Mouse (Mus musculus): ENCODE measurements around the gene BC005537. TPM values are rescaled to one million over a fixed set of nuclear protein-coding genes. Genes with fewer than 3 reads are reported as not detected.
"Not testable (repeated sequence)": the region's sequence is repeated elsewhere in the genome, so short reads cannot be mapped to it uniquely, and the experiment has no call there.

The BC005537 gene
- polyA plus RNA-seq, 1 experiment from 2014 or later: 15.0 TPM

DNA sequence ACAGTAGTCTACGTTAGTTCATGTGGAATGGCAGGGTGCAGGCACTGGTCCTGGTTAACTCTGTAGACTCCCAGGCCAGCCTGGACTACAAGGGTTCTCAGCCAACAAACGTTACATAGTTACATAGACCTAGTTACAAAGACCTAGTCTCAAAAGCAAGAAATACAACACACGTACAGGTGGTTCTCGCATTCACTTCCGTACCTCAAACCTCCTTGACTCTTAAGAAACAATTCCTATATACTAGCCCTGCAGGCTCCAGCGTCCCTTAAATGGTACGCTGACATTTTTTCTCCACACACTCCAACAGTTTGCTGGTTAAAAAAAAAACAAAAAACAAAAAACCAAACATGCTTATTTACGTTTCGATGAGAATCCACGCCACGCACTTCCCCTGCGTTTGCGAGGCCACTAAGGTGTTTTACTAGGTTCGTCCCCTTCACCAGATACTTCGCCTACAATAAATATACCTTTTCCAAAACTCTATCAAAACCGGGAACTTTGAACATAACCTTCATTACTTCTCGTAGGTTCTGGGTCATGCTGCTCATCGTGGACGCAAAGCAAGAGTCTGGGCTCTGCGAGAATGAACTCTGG is 29.4 kb downstream of the BC005537 start:
- Histone ChIP-seq H3K36me3 (no peaks in the 10 kb centered on the region), H3K9ac (peak overlapping the region; percentile 62), H3K4me2 (peak overlapping the region; percentile 53), H3K27me3 (no peaks in the 10 kb centered on the region), H3K4me3 (peak overlapping the region; percentile 95), H3K9me3 (no peaks in the 10 kb centered on the region), H3K27ac (peak overlapping the region; percentile 81), H3K4me1 (peaks cover 22% of the 10 kb centered on the region)
- WGBS: 1% methylated on average over 20 of the region's 20 CpGs
- no peak for ATAC-seq (ENCODE audit: insufficient number of reproducible peaks, low FRiP score, low TSS enrichment, low read depth)

GRCm38 (mm10) chr13:24831353-24832130 is 30.1 kb downstream of the BC005537 start, which contains the start of the genes Acot13 and Tdp2:
Gene Acot13 (minus strand): TSS chr13:24831540.
Gene Tdp2 (plus strand): TSS chr13:24831679.
- WGBS: under 1% methylated on average over 81 of the region's 90 CpGs
- Histone ChIP-seq H3K9ac (peak within 1 kb of the TSS; percentile 95), H3K27ac (peak within 1 kb of the TSS; percentile 92), H3K36me3 (no peaks in the 10 kb centered on the region; the same call in 1 of the 2 replicates), H3K4me3 (peak within 1 kb of the TSS; percentile 95), H3K27me3 (no peaks in the 10 kb centered on the region), H3K4me1 (peaks cover 22% of the 10 kb centered on the region), H3K4me2 (peak within 1 kb of the TSS; percentile 66), H3K9me3 (no peaks in the 10 kb centered on the region)
- ATAC-seq (ENCODE audit: insufficient number of reproducible peaks, low FRiP score, low TSS enrichment, low read depth): peak; percentile 96

DNA sequence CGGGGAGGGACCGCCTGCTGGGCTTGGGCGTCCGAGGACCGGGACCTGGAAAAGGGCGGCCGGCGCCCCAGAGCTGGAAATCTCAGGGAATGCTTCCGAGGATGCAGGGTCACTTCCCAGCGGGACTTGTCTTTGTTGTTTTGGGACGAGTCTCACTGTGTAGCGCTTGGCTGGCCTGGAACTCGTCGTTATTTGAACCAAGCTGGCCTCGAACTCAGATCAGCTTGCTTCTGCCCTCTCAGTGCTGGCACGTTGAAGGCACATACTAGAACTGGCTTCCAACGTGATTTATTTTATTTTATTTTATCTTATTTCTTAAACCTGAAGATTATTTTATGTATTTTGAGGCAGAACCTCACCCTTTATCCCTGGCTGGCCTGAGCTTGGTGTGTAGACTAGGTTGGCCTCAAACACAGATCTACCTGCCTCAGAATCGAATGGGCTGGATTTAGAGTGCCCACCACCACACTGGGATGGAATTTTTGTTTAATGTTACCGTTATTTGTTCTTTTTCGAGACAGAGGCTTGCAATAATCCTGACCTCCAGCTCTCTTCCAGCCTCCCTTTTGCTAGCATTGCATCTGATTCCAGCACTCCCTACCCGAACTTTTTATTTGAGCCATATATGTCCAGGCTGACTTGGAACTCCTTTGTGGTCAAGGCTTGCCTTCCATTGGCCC is 30.8 kb downstream of the BC005537 start:
- Histone ChIP-seq H3K4me3 (peak overlapping the region; percentile 95), H3K9ac (peak overlapping the region; percentile 95), H3K9me3 (no peaks in the 10 kb centered on the region), H3K27ac (peak overlapping the region; percentile 92), H3K4me1 (peaks cover 22% of the 10 kb centered on the region), H3K36me3 (peaks cover 2% of the 10 kb centered on the region), H3K27me3 (no peaks in the 10 kb centered on the region), H3K4me2 (peak overlapping the region; percentile 66)
- 3% methylated on average over 21 of the region's 21 CpGs for WGBS
- no peak for ATAC-seq (ENCODE audit: insufficient number of reproducible peaks, low FRiP score, low TSS enrichment, low read depth)

DNA sequence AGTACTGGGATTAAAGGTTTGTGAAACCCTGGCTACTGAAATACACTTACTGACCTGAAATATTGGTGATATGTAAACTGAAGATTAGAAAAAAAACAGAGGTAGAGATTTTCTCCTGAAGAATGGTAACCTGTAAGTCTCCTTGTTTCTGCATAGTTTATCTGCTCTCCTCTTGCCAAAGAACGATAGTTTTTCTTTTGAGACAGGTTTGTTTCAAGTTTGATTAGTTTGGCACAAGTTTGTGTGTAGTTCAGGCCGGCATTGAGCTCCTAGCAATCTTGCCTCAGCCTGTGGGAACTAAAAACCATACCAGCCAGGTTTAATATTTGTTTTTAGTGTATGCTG is 31.3 kb downstream of the BC005537 start:
- Histone ChIP-seq H3K9ac (peak overlapping the region; percentile 95; the same call in 1 of the 2 replicates), H3K27me3 (no peaks in the 10 kb centered on the region), H3K4me1 (peaks cover 22% of the 10 kb centered on the region), H3K4me3 (peak overlapping the region; percentile 95), H3K36me3 (peaks cover 3% of the 10 kb centered on the region), H3K4me2 (peak overlapping the region; percentile 66), H3K27ac (no peak overlapping the region), H3K9me3 (no peaks in the 10 kb centered on the region)
- no peak for ATAC-seq (ENCODE audit: insufficient number of reproducible peaks, low FRiP score, low TSS enrichment, low read depth)
- WGBS: 33% methylated on average over 2 of the region's 2 CpGs

DNA sequence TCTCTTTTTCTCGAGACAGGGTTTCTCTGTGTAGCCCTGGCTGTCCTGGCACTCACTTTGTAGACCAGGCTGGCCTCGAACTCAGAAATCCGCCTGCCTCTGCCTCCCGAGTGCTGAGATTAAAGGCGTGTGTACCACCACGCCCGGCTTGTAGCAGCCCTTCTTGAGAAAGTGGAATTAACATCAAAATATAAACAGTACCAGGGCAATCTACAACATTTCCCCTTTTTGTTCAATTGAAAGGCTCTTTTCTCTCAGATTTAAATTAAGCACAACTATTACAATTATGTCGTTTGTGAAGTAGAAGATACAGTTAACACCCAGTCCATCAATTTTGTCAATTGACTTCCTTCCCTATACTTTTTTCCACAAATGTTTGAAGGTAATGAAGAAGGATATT is 36.3 kb downstream of the BC005537 start:
- not testable (repeated sequence) for H3K4me2 ChIP-seq

GRCm38 (mm10) chr13:24839831-24840230 is 38.4 kb downstream of the BC005537 start:
- Histone ChIP-seq H3K36me3 (peaks cover 17% of the 10 kb centered on the region), H3K4me2 (no peak overlapping the region), H3K4me3 (no peak overlapping the region), H3K4me1 (peaks cover 3% of the 10 kb centered on the region), H3K27me3 (no peaks in the 10 kb centered on the region), H3K9me3 (no peaks in the 10 kb centered on the region), H3K27ac (no peak overlapping the region), H3K9ac (no peak overlapping the region)
- no peak for ATAC-seq (ENCODE audit: insufficient number of reproducible peaks, low FRiP score, low TSS enrichment, low read depth)
- WGBS: 69% methylated on average over 3 of the region's 3 CpGs

More for the DNA sequence above, 36.3 kb downstream of the BC005537 start:
- H3K9me3 ChIP-seq; H3K27me3 ChIP-seq; H3K27ac ChIP-seq; H3K4me3 ChIP-seq; ATAC-seq (ENCODE audit: insufficient number of reproducible peaks, low FRiP score, low TSS enrichment, low read depth); H3K9ac ChIP-seq: not testable (repeated sequence)
- WGBS: 92% methylated on average over 8 of the region's 8 CpGs
- Histone ChIP-seq H3K4me1 (peaks cover 13% of the 10 kb centered on the region), H3K36me3 (peaks cover 17% of the 10 kb centered on the region)

- 79% methylated on average over 3 of the region's 3 CpGs for WGBS
Measured at GRCm38 (mm10) chr13:24841702-24842101, 40.2 kb downstream of the BC005537 start.

DNA sequence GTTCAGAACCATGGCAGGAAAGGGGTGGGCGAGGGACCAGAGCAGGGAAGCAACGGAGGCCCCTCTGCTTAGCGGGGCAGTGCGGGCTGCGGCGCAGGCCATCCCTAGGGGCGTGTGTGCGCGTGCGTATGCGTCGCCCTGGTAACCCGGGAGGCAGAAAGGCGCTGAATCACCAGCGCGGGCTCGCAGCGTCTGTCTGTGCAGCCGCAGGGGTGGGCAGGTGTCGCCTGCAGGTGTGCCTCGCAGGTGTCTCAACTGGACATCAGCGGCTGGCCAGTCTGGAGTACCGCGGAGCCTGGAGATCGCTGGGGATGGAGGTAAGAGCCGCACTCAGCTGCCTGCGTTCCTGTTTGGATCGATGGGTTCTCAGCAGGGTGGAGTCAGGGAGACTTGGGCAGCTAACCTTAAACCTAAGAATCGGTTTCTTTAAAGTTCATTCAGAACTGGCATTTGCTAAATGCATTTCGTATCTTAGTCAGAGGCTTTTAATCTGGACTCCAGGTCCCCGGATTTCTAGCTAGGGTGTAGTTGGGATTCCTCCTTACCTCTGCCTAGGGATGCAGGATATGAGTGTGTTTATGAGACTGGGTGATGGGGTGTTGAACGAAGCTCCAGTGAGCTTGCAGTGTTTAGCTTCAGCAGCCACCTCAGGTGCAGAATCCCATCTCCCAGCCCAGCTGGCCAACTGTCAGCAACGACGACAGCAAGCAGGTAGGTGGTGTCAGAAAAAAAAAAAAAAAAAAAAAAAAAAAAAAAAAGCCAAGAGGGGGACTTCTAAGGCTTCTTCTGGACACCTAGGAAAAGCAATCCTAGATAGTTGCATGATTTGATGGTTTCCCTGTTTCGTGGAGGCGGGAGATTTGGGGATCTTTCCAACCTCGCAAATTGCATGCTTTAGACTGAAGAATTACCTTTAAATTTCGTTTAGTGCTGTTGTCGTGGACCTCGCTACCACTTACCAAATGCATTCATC is 43.8 kb downstream of the BC005537 start, which contains the start of gene D130043K22Rik:
TSS of gene D130043K22Rik (plus strand) at position 153 of the 973 bp plus-strand sequence.
- Histone ChIP-seq H3K9ac (peak within 1 kb of the TSS; percentile 28; the same call in 1 of the 2 replicates), H3K4me2 (peak within 1 kb of the TSS; percentile 85), H3K27me3 (no peaks in the 10 kb centered on the region), H3K27ac (no peak within 1 kb of the TSS), H3K4me1 (peaks cover 8% of the 10 kb centered on the region), H3K4me3 (peak within 1 kb of the TSS; percentile 43), H3K36me3 (peaks cover 9% of the 10 kb centered on the region), H3K9me3 (no peaks in the 10 kb centered on the region)
- no peak for ATAC-seq (ENCODE audit: insufficient number of reproducible peaks, low FRiP score, low TSS enrichment, low read depth)
- 14% methylated on average over 40 of the region's 40 CpGs for WGBS

More at GRCm38 (mm10) chr13:24841702-24842101, 40.2 kb downstream of the BC005537 start:
- Histone ChIP-seq H3K4me3 (no peak overlapping the region), H3K36me3 (peaks cover 17% of the 10 kb centered on the region), H3K9ac (no peak overlapping the region), H3K4me2 (no peak overlapping the region), H3K4me1 (peaks cover 8% of the 10 kb centered on the region), H3K9me3 (no peaks in the 10 kb centered on the region), H3K27ac (no peak overlapping the region), H3K27me3 (no peaks in the 10 kb centered on the region)
- ATAC-seq (ENCODE audit: insufficient number of reproducible peaks, low FRiP score, low TSS enrichment, low read depth): no peak

DNA sequence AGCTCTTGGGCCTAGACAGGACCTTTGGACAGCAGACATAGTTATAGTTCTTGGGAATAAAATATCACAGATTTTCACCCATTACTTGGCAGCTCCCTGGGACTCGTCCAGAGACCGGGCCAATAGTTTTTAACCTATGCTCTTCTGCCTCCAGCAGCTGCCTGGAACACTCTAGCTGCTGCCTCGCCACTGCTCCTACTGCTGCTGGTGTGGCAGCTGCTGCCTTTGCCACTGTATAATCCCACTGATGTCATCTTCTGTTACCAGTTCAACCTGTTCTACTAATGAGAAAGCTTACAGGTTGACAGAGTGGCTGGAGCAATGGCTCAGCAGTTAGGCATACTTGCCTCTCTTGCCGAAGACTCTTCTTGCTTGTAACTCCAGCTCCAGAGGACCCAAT is 47.9 kb downstream of the BC005537 start:
- no peaks in the 10 kb centered on the region for H3K36me3 ChIP-seq
- WGBS: 72% methylated on average over 4 of the region's 4 CpGs
- H3K4me1 ChIP-seq: peaks cover 8% of the 10 kb centered on the region
- H3K27me3 ChIP-seq: no peaks in the 10 kb centered on the region
- ATAC-seq (ENCODE audit: insufficient number of reproducible peaks, low FRiP score, low TSS enrichment, low read depth): no peak
- no peak overlapping the region for H3K4me2 ChIP-seq
- H3K4me3 ChIP-seq: no peak overlapping the region
- H3K9me3 ChIP-seq: no peaks in the 10 kb centered on the region
- H3K9ac ChIP-seq: no peak overlapping the region
- H3K27ac ChIP-seq: no peak overlapping the region

DNA sequence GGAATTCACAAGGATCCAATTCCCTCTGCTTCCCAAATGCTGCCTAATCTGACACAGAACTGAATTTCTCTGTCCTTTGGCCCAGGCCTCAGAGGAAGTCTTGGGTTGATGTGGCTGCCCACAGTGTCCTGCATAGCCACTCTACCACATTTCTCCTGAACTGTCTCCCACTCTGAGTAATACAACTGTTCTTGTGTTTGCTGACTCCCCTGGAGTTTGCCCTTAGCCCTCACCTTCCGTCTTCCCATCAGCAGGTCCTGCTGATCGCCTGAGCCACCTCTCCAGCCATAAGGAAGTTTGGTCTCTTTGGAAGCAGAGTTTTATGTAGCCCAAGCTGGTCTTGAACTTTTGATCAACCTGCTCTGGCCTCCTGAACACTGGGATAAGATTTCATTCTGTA is 50.5 kb downstream of the BC005537 start:
- Histone ChIP-seq H3K9me3 (no peaks in the 10 kb centered on the region), H3K27me3 (no peaks in the 10 kb centered on the region), H3K9ac (no peak overlapping the region), H3K4me3 (no peak overlapping the region), H3K36me3 (no peaks in the 10 kb centered on the region), H3K27ac (no peak overlapping the region), H3K4me2 (no peak overlapping the region), H3K4me1 (no peaks in the 10 kb centered on the region)
- no peak for ATAC-seq (ENCODE audit: insufficient number of reproducible peaks, low FRiP score, low TSS enrichment, low read depth)
- WGBS: 76% methylated on average over 2 of the region's 2 CpGs

DNA sequence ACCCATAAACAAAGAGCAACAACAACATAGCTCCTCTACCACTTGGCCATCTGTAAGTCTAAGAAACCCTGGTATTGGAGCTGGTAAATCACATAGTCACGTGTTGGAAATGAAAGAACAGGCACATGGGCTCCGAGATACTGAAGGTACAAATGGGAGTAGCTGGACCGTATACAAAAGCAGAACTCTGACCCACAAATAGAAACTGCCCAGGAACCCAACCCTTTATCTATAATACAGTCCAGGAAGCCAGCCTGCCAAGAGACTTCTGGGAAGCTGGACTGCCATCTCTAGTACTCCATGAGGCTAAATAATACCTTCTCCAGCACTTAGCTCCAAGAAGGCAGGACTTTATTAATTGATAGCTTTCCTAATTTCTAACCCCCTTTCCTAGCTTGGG is 51.1 kb downstream of the BC005537 start:
- no peak overlapping the region for H3K4me2 ChIP-seq
- no peaks in the 10 kb centered on the region for H3K4me1 ChIP-seq
- WGBS: 78% methylated on average over 3 of the region's 3 CpGs
- no peak overlapping the region for H3K27ac ChIP-seq
- no peak for ATAC-seq (ENCODE audit: insufficient number of reproducible peaks, low FRiP score, low TSS enrichment, low read depth)
- H3K9ac ChIP-seq: no peak overlapping the region
- no peaks in the 10 kb centered on the region for H3K9me3 ChIP-seq
- no peak overlapping the region for H3K4me3 ChIP-seq
- H3K36me3 ChIP-seq: no peaks in the 10 kb centered on the region
- no peaks in the 10 kb centered on the region for H3K27me3 ChIP-seq
